Mouse (Mus musculus) CH12.LX (cell line): ENCODE measurements around the gene Dnal1. TPM values are rescaled to one million over a fixed set of nuclear protein-coding genes. Genes with fewer than 3 reads are reported as not detected.

Source experiments
- DNase-seq: peaks from one replicate; pipeline ENCODE4 v3.0.0-alpha.2; 2013; ENCODE audit errors: extremely low read depth
- H3K27ac ChIP-seq: 2 replicates; pipeline ENCODE4 v1.5.1; 2012; ENCODE audit warnings: low read depth, mild to moderate bottlenecking, control low read depth, moderate library complexity; ENCODE audit not compliant: insufficient read depth
- H3K27me3 ChIP-seq: replicated peaks from 2 replicates; pipeline ENCODE3; 2012; ENCODE audit warnings: inconsistent platforms
- H3K36me3 ChIP-seq, 2 experiments: replicated peaks in 1 of 2; 2 replicates each; pipeline versions ENCODE3 to v1.6.1; 2012; ENCODE audit warnings: inconsistent platforms in 1 of 2, low read length in 1 of 2, mild to moderate bottlenecking in 1 of 2, mixed read lengths in 1 of 2, moderate library complexity in 1 of 2; ENCODE audit not compliant: control insufficient read depth in 1 of 2, insufficient read depth in 1 of 2
- H3K4me1 ChIP-seq, 2 experiments: 2 replicates each; pipeline ENCODE4 v1.6.1; 2012; ENCODE audit warnings: inconsistent platforms in 1 of 2, moderate library complexity in 1 of 2; ENCODE audit not compliant: insufficient read depth in 2 of 2, control insufficient read depth in 1 of 2
- H3K4me2 ChIP-seq: 2 replicates; pipeline ENCODE4 v1.6.1; 2012; ENCODE audit warnings: low read depth, mild to moderate bottlenecking, control low read depth; ENCODE audit not compliant: poor library complexity, insufficient read depth, severe bottlenecking
- H3K4me3 ChIP-seq, 3 experiments: fragments of 150-350 bp in 1 of 3; sonication (generic) in 1 of 3; replicated peaks in 1 of 3; 2 replicates each; pipeline versions ENCODE3 to v1.5.1; 2011 to 2012; ENCODE audit warnings: low read depth in 2 of 3, low read length in 2 of 3, mild to moderate bottlenecking in 2 of 3, moderate library complexity in 2 of 3, control low read depth in 1 of 3, improper control_type of control experiment in 1 of 3, inconsistent platforms in 1 of 3, mixed read lengths in 1 of 3; ENCODE audit not compliant: poor library complexity in 1 of 3
- H3K79me2 ChIP-seq: replicated peaks from 2 replicates; pipeline ENCODE4 v1.6.1; 2012; ENCODE audit warnings: mild to moderate bottlenecking, moderate library complexity; ENCODE audit not compliant: control insufficient read depth, poor library complexity, insufficient read depth, severe bottlenecking; ENCODE audit errors: extremely low read depth
- H3K9ac ChIP-seq: 2 replicates; pipeline ENCODE4 v1.6.1; 2012; ENCODE audit warnings: low read depth, mild to moderate bottlenecking, control low read depth, moderate library complexity; ENCODE audit not compliant: insufficient read depth
- H3K9me3 ChIP-seq: replicated peaks from 2 replicates; pipeline ENCODE3; 2012; ENCODE audit warnings: low read length, inconsistent platforms, mixed read lengths
- CTCF ChIP-seq, 2 experiments: IDR thresholded peaks in 1 of 2; conservative IDR thresholded peaks in 1 of 2; 2 replicates each; pipeline ENCODE4 v1.5.1; 2011 to 2012; ENCODE audit warnings: low read depth in 2 of 2, low read length in 2 of 2, improper control_type of control experiment in 1 of 2, inconsistent platforms in 1 of 2, mild to moderate bottlenecking in 1 of 2, moderate library complexity in 1 of 2
- ELF1 ChIP-seq: IDR thresholded peaks from 2 replicates; pipeline ENCODE4 v1.6.1; 2014; ENCODE audit warnings: low read depth, mild to moderate bottlenecking, inconsistent platforms, low read length, improper control_type of control experiment
- GABPA ChIP-seq: IDR thresholded peaks from 2 replicates; pipeline ENCODE4 v1.6.1; 2012; ENCODE audit warnings: low read depth, low read length, improper control_type of control experiment, inconsistent platforms; ENCODE audit not compliant: insufficient replicate concordance
- HCFC1 ChIP-seq: IDR thresholded peaks from 2 replicates; pipeline ENCODE4 v1.6.1; 2012; ENCODE audit warnings: low read depth, mild to moderate bottlenecking, inconsistent platforms, low read length, improper control_type of control experiment
- IRF4 ChIP-seq: IDR thresholded peaks from 2 replicates; pipeline ENCODE4 v1.6.1; 2014; ENCODE audit warnings: low read depth, mild to moderate bottlenecking, inconsistent platforms, low read length, improper control_type of control experiment
- JUN ChIP-seq: IDR thresholded peaks from 2 replicates; pipeline ENCODE4 v1.6.1; 2011; ENCODE audit warnings: low read depth, mild to moderate bottlenecking, low read length, improper control_type of control experiment, moderate library complexity; ENCODE audit not compliant: insufficient read depth
- JUND ChIP-seq: conservative IDR thresholded peaks from 2 replicates; pipeline ENCODE4 v1.6.1; 2011; ENCODE audit warnings: low read depth, low read length, improper control_type of control experiment
- MAX ChIP-seq: IDR thresholded peaks from 2 replicates; pipeline ENCODE4 v1.6.1; 2011; ENCODE audit warnings: low read length, improper control_type of control experiment
- MEF2A ChIP-seq: IDR thresholded peaks from 2 replicates; pipeline ENCODE4 v1.6.1; 2014; ENCODE audit warnings: low read depth, mild to moderate bottlenecking, inconsistent platforms, low read length, improper control_type of control experiment, borderline replicate concordance
- MXI1 ChIP-seq: IDR thresholded peaks from 2 replicates; pipeline ENCODE4 v1.6.1; 2011; ENCODE audit warnings: mild to moderate bottlenecking, low read depth, low read length, improper control_type of control experiment
- MYC ChIP-seq: IDR thresholded peaks from 2 replicates; pipeline ENCODE4 v1.6.1; 2011; ENCODE audit warnings: low read depth, mild to moderate bottlenecking, improper control_type of control experiment, low read length
- NELFE ChIP-seq: IDR thresholded peaks from 2 replicates; pipeline ENCODE4 v1.6.1; 2011; ENCODE audit warnings: low read depth, low read length, improper control_type of control experiment
- POLR2A ChIP-seq: IDR thresholded peaks from 2 replicates; pipeline ENCODE4 v1.6.1; 2011; ENCODE audit warnings: low read depth, mild to moderate bottlenecking, improper control_type of control experiment, low read length
- RAD21 ChIP-seq: IDR thresholded peaks from 2 replicates; pipeline ENCODE4 v1.6.1; 2011; ENCODE audit warnings: low read depth, mild to moderate bottlenecking, low read length, improper control_type of control experiment, moderate library complexity
- RCOR1 ChIP-seq: conservative IDR thresholded peaks from 2 replicates; pipeline ENCODE4 v1.6.1; 2012; ENCODE audit warnings: low read depth, mild to moderate bottlenecking, inconsistent platforms, low read length, improper control_type of control experiment
- SIN3A ChIP-seq: IDR thresholded peaks from 2 replicates; pipeline ENCODE4 v1.6.1; 2012; ENCODE audit warnings: low read length, improper control_type of control experiment, inconsistent platforms
- SMC3 ChIP-seq: IDR thresholded peaks from 2 replicates; pipeline ENCODE4 v1.6.1; 2011; ENCODE audit warnings: low read depth, low read length, improper control_type of control experiment
- TBP ChIP-seq: conservative IDR thresholded peaks from 2 replicates; pipeline ENCODE4 v1.6.1; 2011; ENCODE audit warnings: low read depth, low read length, improper control_type of control experiment
- TCF12 ChIP-seq: IDR thresholded peaks from 2 replicates; pipeline ENCODE4 v1.6.1; 2014; ENCODE audit warnings: low read depth, mild to moderate bottlenecking, inconsistent platforms, low read length, improper control_type of control experiment
- UBTF ChIP-seq: IDR thresholded peaks from 2 replicates; pipeline ENCODE4 v1.6.1; 2012; ENCODE audit warnings: low read depth, mild to moderate bottlenecking, inconsistent platforms, low read length, improper control_type of control experiment, moderate library complexity
- USF1 ChIP-seq: IDR thresholded peaks from 2 replicates; pipeline ENCODE4 v1.6.1; 2014; ENCODE audit warnings: low read depth, mild to moderate bottlenecking, inconsistent platforms, low read length, improper control_type of control experiment
- ZC3H11A ChIP-seq: IDR thresholded peaks from 2 replicates; pipeline ENCODE4 v1.6.1; 2012; ENCODE audit warnings: low read depth, mild to moderate bottlenecking, inconsistent platforms, low read length, improper control_type of control experiment
- ZMIZ1 ChIP-seq: IDR thresholded peaks from 2 replicates; pipeline ENCODE4 v1.6.1; 2012; ENCODE audit warnings: low read depth, mild to moderate bottlenecking, inconsistent platforms, low read length, improper control_type of control experiment
- ZNF384 ChIP-seq: IDR thresholded peaks from 2 replicates; pipeline ENCODE4 v1.6.1; 2012; ENCODE audit warnings: low read depth, low read length, improper control_type of control experiment, inconsistent platforms
- dilution Hi-C: fragments of 300-500 bp; cut with MboI; formaldehyde crosslinking; loops from 2 replicates; pipeline ENCODE4 v1.14.3; 2020; ENCODE audit warnings: low sequenced_read_pairs; ENCODE audit not compliant: extremely low pct_unique_long_range_greater_than_20kb, extremely low pct_ligation_motif_present
- in situ Hi-C: fragments of 300-500 bp; cut with MboI; formaldehyde crosslinking; loops from 3 replicates; pipeline ENCODE4 v1.14.3; 2019; ENCODE audit warnings: low sequenced_read_pairs, low pct_ligation_motif_present, low pct_unique_long_range_greater_than_20kb, mixed read lengths
- polyA plus RNA-seq: library from polyadenylated mRNA; unstranded; fragments of >175 nt; gene quantifications from 2 replicates; pipeline ENCODE4 v1.2.1, GENCODE M21; 2012; ENCODE audit warnings: low read depth; ENCODE audit not compliant: insufficient read length
- total RNA-seq, 2 experiments: library from RNA; depleted of rRNA; stranded (reverse); fragments of 300-350 nt in 1 of 2; fragments of >200 nt in 1 of 2; gene quantifications; 2 replicates each; pipeline ENCODE4 v1.2.3; 2012 to 2014

Gene Dnal1
- total and polyA plus RNA-seq, 3 experiments, result 1.6 to 2.1 (median 1.7) TPM

DNA sequence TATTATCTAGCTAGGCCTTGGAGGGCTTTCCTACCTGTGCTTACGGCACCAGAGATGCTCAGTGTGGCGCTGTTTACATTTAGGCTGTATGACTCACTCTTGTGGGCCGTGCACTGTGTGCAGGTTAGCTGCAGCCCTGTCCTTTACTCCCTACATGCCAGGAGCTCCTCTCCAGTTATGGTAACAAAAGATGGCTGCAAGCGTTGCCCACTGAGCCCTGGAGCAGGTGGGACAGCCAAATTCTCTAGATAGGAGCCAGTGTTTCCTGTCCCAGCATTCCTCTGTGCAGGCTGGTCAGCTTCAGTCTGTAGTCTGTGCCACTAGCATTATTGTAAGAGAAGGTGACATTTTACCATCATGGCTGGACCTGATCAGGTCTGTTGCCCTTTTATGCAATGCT, 27.1 kb downstream of the Dnal1 start:
- in situ Hi-C loops (no loop called here), dilution Hi-C loops (no loop called here)
- no peak for TF ChIP-seq SIN3A
- no peak for TF ChIP-seq JUN
- TF ChIP-seq MXI1, result no peak
- no peak for TF ChIP-seq MYC
- TF ChIP-seq RAD21, result no peak
- TF ChIP-seq SMC3, result no peak
- TF ChIP-seq, all 38 proteins: peak for 0

DNA sequence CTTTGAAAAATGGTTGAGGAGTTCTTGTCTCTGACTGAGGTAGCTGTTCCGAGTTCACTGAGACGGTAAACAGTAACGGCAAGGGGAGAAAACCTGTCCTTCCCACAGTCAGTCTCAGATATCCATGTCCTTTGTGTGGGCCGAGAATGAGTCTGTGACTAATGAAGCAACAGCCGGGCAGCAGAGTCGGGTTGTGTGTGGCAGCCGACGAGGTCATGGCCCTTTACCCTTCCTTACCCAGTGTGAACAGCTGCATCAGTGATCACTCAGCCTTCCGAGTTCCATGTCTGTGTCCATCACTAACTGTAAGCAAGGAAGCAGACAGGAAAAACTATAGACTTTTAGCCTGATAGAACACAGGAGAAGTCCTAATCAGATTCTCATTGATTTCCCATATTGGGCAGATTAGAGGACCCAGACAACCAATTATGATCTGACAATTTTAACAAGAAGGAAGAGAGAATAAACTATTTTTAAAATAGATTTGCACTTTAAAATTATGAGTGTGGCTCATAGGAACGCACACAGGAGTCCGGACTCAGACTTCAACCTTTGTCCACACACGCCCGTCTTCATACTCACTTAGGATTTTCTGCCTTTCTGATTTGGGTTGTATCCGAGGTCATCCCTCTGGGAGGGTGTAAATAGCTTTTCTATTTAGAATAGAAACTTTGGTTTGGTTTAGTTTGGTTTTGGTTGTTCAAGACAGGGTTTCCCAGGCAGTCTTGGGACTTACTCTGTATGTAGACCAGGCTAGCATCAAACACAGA, 28.3 kb downstream of the Dnal1 start:
- H3K4me2 ChIP-seq, result no peak overlapping the region
- dilution Hi-C loops (no loop called here), in situ Hi-C loops (no loop called here)

More for the DNA sequence above, 27.1 kb downstream of the Dnal1 start:
- H3K4me1 ChIP-seq, result no peaks in the 10 kb centered on the region
- no peak overlapping the region for H3K9ac ChIP-seq
- H3K9me3 ChIP-seq, result no peaks in the 10 kb centered on the region
- H3K27ac ChIP-seq, result no peak overlapping the region
- H3K4me2 ChIP-seq, result no peak overlapping the region
- no peaks in the 10 kb centered on the region for H3K27me3 ChIP-seq
- peaks cover 5 to 37% of the 10 kb centered on the region in 2 experiments for H3K36me3 ChIP-seq
- no peaks in the 10 kb centered on the region for H3K79me2 ChIP-seq
- H3K4me3 ChIP-seq, result no peak overlapping the region
- no peak for DNase-seq

DNA sequence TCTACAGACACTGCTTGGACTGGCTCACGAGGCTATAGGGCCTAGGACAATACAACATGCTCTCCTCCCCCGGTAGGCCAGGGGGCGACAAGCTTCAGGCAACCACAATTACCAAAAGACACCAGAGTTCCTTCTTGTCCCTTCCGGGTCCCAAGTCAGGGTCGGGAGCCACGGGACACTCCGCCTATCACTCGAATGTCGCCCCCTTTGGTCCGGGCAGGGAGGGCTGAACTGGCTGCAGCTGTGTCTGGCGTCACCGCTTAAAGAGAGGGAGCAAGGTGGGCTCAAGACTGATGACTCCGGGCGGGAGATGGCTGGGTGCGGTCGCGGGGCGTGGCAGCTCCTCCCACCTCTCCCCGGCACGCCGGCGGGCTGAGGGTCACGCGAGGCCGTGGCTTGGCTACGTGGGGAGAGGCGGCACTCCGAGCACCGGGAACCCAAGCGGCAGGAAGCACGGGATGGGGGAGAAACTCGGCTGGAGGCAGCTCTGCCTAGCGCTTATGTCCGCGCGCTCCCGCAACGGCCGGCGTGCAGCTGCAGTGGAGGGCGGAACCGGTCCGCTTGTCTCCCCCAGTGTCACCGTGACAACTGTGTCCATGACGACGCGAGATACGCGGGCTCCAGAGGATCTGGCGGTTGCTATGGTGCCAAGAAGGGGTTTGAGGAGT, 33.9 kb downstream of the Dnal1 start, which contains the start of gene Pnma1:
Pnma1 (minus strand) TSS at position 536 of the 668 bp plus-strand sequence.
- Histone ChIP-seq H3K9me3 (no peaks in the 10 kb centered on the region), H3K79me2 (no peaks in the 10 kb centered on the region), H3K4me1 (no peaks in the 10 kb centered on the region), H3K9ac (no peak within 1 kb of the TSS), H3K4me3 (no peak within 1 kb of the TSS), H3K36me3 (peaks cover 21 to 71% of the 10 kb centered on the region in 2 experiments), H3K27ac (no peak within 1 kb of the TSS), H3K27me3 (no peaks in the 10 kb centered on the region), H3K4me2 (no peak within 1 kb of the TSS)
- in situ Hi-C loops (no loop called here), dilution Hi-C loops (no loop called here)
- no peak for TF ChIP-seq MAX
- TF ChIP-seq ZMIZ1, result no peak
- TF ChIP-seq CTCF (conservative IDR thresholded peaks at IDR 0.05 in 1 of 2, IDR thresholded peaks at IDR 0.05 in 1 of 2; ENCODE audit: low read depth in 2 of 2, low read length in 2 of 2), result no peak
- no peak for TF ChIP-seq MEF2A
- TF ChIP-seq USF1, result no peak
- TF ChIP-seq GABPA, result no peak
- TF ChIP-seq JUND, result no peak
- TF ChIP-seq TBP, result no peak
- no peak for TF ChIP-seq RCOR1
- TF ChIP-seq JUN, result no peak
- TF ChIP-seq SMC3, result no peak
- no peak for TF ChIP-seq TCF12
- TF ChIP-seq UBTF, result no peak
- no peak for DNase-seq

More for the DNA sequence above, 28.3 kb downstream of the Dnal1 start:
- TF ChIP-seq MEF2A (no peak), TCF12 (no peak), ZNF384 (no peak), NELFE (no peak), ELF1 (no peak), POLR2A (no peak), MAX (no peak), HCFC1 (no peak), SIN3A (no peak), RCOR1 (no peak), IRF4 (no peak), ZC3H11A (no peak)
- Histone ChIP-seq H3K27ac (no peak overlapping the region), H3K79me2 (no peaks in the 10 kb centered on the region), H3K4me1 (no peaks in the 10 kb centered on the region), H3K36me3 (peaks cover 0 to 38% of the 10 kb centered on the region in 2 experiments), H3K4me3 (no peak overlapping the region), H3K27me3 (no peaks in the 10 kb centered on the region), H3K9ac (no peak overlapping the region), H3K9me3 (no peaks in the 10 kb centered on the region)
- DNase-seq, result no peak
